Mouse (Mus musculus) forebrain, postnatal 0 days (tissue): ENCODE results near the gene Jup. TPM values are rescaled to one million over a fixed set of nuclear protein-coding genes. Genes with fewer than 3 reads are reported as not detected.
A peak's percentile ranks its signal among the peaks of the same experiment; 100 is the strongest.

Source experiments
- ATAC-seq: fragments of 200-750 bp; cut with Nextera tagmentation; 2 replicates; pipeline ENCODE4 v1.8.0; 2017; ENCODE audit warnings: mild to moderate bottlenecking, moderate library complexity
- DNase-seq: peaks from one replicate; pipeline ENCODE4 v3.0.0-alpha.2; 2015
- H3K27ac ChIP-seq: fragments of 300-500 bp; sonication (generic); 2 replicates; pipeline ENCODE4 v1.5.1; 2014; ENCODE audit warnings: low read depth, mild to moderate bottlenecking, antibody characterized with exemption, low read length, moderate library complexity, mixed read lengths
- H3K27me3 ChIP-seq: fragments of 300-500 bp; sonication (generic); 2 replicates; pipeline ENCODE4 v1.6.1; 2014; ENCODE audit warnings: mild to moderate bottlenecking, low read length, mixed read lengths; ENCODE audit not compliant: insufficient read depth
- H3K36me3 ChIP-seq: fragments of 300-500 bp; sonication (generic); 2 replicates; pipeline ENCODE4 v1.6.1; 2014; ENCODE audit warnings: mild to moderate bottlenecking, moderate library complexity; ENCODE audit not compliant: insufficient read depth
- H3K4me1 ChIP-seq: fragments of 300-500 bp; sonication (generic); 2 replicates; pipeline ENCODE4 v1.6.1; 2014; ENCODE audit warnings: antibody characterized with exemption; ENCODE audit not compliant: insufficient read depth
- H3K4me2 ChIP-seq: fragments of 300-500 bp; sonication (generic); 2 replicates; pipeline ENCODE4 v1.6.1; 2014; ENCODE audit warnings: low read depth, mild to moderate bottlenecking, moderate library complexity
- H3K4me3 ChIP-seq: fragments of 300-500 bp; sonication (generic); 2 replicates; pipeline ENCODE4 v1.5.1; 2014; ENCODE audit warnings: low read depth, low read length, mixed read lengths
- H3K9ac ChIP-seq: fragments of 300-500 bp; sonication (generic); 2 replicates; pipeline ENCODE4 v1.6.1; 2014; ENCODE audit warnings: mild to moderate bottlenecking
- H3K9me3 ChIP-seq: fragments of 300-500 bp; sonication (generic); 2 replicates; pipeline ENCODE4 v1.6.1; 2016; ENCODE audit warnings: low read length
- CTCF ChIP-seq: sonication (generic); IDR thresholded peaks from 2 replicates; pipeline ENCODE4 v1.5.1; 2016; ENCODE audit warnings: antibody characterized with exemption, control low read depth, low read depth
- WGBS: fragments of 180-500 bp; shearing (Covaris S2); extraction: QIAGEN DNeasy Blood & Tissue Kit; methylation state at CpG from one replicate; pipeline ENCODE4 v1.1.7; 2014; 5-methylcytosine and 5-hydroxymethylcytosine counted together
- polyA plus RNA-seq: library from polyadenylated mRNA; unstranded; fragments of >200 nt; fragmentation: Nextera tagmentation; extraction: Ambion mirVana; gene quantifications from 2 replicates; pipeline ENCODE4 v1.2.1, GENCODE M21; 2015
- total RNA-seq: library from RNA; depleted of rRNA; stranded (reverse); fragments of >200 nt; gene quantifications from 2 replicates; pipeline ENCODE4 v1.2.3, GENCODE M21; 2014

Gene Jup
- total and polyA plus RNA-seq, 2 experiments from 2014 or later = 67.0 to 106 TPM

DNA sequence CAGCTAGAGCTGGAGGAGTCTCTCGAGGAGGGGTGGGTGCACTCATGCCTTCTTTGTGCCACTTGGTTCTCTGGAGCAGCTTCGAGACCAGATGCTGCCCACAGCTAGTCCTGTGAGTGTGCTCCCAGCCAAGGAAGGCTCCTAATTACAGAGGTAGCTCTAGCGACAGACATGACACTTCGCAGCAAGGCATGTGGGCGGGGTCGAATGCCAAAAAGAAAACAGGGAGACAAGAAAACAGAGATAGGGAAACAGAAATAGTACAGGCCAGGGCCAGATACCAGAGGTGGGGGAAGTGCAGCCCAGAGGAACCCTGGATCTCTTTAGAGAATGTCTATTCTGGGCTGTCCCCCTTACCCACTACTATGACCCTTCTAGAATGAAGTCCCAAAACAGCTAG, 4.7 kb upstream of the Jup start:
- Histone ChIP-seq H3K36me3 (no peaks in the 10 kb centered on the region), H3K4me2 (no peak overlapping the region), H3K9ac (no peak overlapping the region), H3K27ac (no peak overlapping the region), H3K9me3 (no peaks in the 10 kb centered on the region), H3K4me1 (no peaks in the 10 kb centered on the region), H3K4me3 (no peak overlapping the region), H3K27me3 (no peaks in the 10 kb centered on the region)
- 32% methylated on average over 6 of the region's 6 CpGs for WGBS
- DNase-seq (no peak), ATAC-seq (no peak)
- TF ChIP-seq CTCF = no peak

DNA sequence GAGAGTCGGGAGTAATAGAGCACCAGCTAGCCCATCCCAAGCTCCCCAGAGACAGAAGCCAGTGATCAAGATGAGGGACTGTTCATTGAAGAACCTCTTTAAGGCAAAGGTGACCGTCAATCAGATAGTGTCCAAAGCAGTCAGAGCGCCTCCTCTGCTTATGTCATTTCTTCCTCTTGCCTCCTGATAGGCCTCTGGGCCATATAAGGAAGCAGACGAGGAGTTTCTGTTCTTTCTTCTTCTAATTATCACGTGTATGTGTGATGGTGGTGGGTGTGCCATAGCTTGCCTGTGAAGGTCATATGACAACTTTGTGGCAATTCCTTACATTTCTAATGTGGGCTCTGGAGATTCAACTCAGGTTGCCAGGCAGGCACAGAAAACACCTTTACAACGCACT, 3.3 kb upstream of the Jup start:
- Histone ChIP-seq H3K9ac (no peak overlapping the region), H3K27me3 (no peaks in the 10 kb centered on the region), H3K36me3 (no peaks in the 10 kb centered on the region), H3K4me3 (no peak overlapping the region), H3K4me1 (peaks cover 9% of the 10 kb centered on the region), H3K9me3 (no peaks in the 10 kb centered on the region), H3K4me2 (no peak overlapping the region), H3K27ac (no peak overlapping the region)
- ATAC-seq (no peak), DNase-seq (no peak)
- WGBS = 81% methylated on average over 6 of the region's 6 CpGs
- no peak for TF ChIP-seq CTCF

DNA sequence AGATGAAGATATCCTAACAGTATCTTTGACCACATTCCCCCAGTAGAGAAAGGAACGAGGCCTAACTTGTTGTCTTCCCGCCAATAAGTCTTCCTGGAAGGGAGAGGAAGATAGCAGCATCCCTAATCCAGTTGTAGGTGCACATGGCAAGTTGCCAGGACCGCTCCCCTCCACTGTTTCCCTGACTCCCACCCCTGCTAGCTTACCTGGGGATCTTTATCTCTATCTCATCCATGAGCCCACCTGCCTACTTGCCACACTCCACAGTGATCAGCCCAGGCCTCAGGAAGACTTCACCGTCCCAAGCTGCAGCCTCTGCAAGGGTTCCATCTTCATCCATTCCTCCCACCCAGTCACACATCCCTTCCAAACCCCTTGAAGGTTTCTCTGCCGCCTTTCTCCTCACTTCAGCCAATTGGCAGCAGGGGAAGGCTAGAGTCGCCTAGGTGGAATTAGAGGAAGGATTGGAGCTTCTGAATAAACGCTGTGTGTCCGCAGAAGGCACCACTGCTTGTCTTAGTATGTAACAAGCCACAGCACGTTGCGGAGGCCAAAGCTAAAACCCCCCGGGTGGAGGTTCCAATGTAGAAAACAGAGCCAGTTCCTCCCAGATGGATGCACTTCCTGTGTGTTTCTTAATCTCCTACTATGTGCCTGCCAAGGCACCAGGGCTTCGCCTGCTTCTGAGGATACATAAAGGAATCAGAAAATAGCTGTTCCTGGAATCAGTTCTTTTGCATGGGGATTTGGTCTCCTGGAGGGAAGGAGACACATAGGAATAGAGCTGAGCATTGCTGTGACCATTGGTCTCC, 2.4 kb upstream of the Jup start:
- Histone ChIP-seq H3K27ac (no peak overlapping the region), H3K36me3 (no peaks in the 10 kb centered on the region)
- 78% methylated on average over 12 of the region's 12 CpGs for WGBS

DNA sequence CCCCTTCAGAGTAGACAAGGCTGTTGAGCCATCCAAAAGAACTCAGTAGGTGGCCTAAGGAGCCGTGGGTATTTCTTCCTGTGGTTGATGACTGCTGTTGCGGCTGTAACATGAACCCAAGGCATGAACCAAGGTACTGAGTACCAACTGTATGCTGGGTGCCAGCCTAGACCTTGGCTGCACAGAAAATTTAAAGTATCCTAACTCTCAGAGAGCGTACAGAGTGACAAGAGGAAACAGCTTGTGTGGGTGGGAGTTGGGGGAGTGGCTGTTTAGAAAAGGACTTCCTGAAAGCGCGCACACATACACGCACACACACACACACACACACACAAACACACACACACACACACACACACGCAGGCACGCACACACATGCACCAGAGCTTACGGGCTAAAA, 1.8 kb upstream of the Jup start:
- no peaks in the 10 kb centered on the region for H3K36me3 ChIP-seq
- no peaks in the 10 kb centered on the region for H3K9me3 ChIP-seq
- ATAC-seq (no peak), DNase-seq (no peak)
- WGBS = 76% methylated on average over 9 of the region's 9 CpGs
- no peak for TF ChIP-seq CTCF
- H3K27me3 ChIP-seq = no peaks in the 10 kb centered on the region
- no peak overlapping the region for H3K27ac ChIP-seq
- no peak overlapping the region for H3K9ac ChIP-seq
- no peak overlapping the region for H3K4me3 ChIP-seq
- peaks cover 18% of the 10 kb centered on the region for H3K4me1 ChIP-seq
- H3K4me2 ChIP-seq = no peak overlapping the region

More for the DNA sequence above, 2.4 kb upstream of the Jup start:
- peaks cover 16% of the 10 kb centered on the region for H3K4me1 ChIP-seq
- ATAC-seq (no peak), DNase-seq (peak; percentile 27)
- H3K4me2 ChIP-seq = no peak overlapping the region
- H3K9ac ChIP-seq = no peak overlapping the region
- no peaks in the 10 kb centered on the region for H3K27me3 ChIP-seq
- no peak overlapping the region for H3K4me3 ChIP-seq
- no peaks in the 10 kb centered on the region for H3K9me3 ChIP-seq
- no peak for TF ChIP-seq CTCF

DNA sequence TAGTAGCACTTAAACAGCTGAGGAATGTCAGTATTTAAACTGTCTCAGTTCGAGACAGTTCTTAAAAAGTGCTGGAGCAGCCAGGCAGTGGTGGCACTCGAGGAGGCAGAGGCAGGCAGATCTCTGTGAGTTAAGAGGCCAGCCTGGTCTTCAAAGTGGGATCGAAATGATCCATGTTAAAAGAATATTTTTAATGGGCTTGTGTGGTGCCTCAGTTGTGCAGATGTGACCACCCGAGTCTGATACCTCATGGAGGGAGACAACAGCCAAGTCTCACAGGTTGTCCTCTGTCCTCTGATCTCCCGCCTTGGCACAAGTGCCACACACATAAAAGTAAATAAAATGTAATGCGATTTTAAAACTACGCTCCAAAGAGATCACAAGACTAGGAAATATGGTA, 954 bp upstream of the Jup start:
- no peak for ATAC-seq
- Histone ChIP-seq H3K27me3 (no peaks in the 10 kb centered on the region), H3K4me2 (peak overlapping the region; percentile 78; the same call in 1 of the 2 replicates), H3K9ac (no peak overlapping the region), H3K27ac (no peak overlapping the region), H3K9me3 (no peaks in the 10 kb centered on the region), H3K4me3 (no peak overlapping the region), H3K4me1 (peaks cover 18% of the 10 kb centered on the region), H3K36me3 (no peaks in the 10 kb centered on the region)
- DNase-seq = no peak
- TF ChIP-seq CTCF = no peak
- 96% methylated on average over 7 of the region's 7 CpGs for WGBS

DNA sequence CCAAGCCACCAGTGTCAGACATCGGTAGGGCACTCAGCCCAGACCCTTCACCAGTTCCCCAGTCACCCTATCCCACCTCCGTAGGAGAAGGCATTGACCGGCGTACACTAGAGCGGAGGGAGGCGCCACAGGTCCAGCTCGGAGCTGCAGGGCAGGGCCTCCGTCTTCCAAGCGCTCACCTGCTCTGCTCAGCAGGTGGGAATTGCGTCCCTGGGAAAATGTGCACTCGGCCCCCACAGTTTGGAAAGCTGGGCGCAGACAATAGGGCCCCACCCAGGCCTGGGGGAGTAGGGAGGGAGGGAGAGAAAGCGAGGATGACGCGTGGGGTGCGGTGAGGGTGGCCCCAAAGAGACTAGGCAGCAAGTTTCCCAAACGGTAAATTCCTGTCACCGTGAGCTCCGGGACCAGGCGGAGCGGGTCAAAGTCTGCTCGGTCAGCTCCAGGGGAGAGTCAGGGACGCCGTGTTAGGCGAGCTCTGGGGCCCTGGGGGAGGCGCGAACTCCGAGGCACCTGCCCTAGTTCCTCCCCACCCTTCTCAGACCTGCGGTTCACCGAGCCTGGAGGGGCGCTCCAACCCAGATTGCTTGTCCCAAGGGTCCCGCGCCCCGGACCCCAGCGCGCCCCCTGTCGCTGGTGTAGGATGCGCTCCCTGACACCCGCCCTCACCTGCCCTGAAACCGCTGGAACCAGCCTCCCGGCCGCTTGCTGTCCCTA, 520 bp downstream of the Jup start:
- Histone ChIP-seq H3K9me3 (no peaks in the 10 kb centered on the region), H3K9ac (peak overlapping the region; percentile 72), H3K4me1 (peaks cover 18% of the 10 kb centered on the region), H3K27me3 (no peaks in the 10 kb centered on the region), H3K4me3 (peak overlapping the region; percentile 82), H3K27ac (peak overlapping the region; percentile 76), H3K4me2 (peak overlapping the region; percentile 78), H3K36me3 (no peaks in the 10 kb centered on the region)
- TF ChIP-seq CTCF = peak; percentile 71
- ATAC-seq (peak; percentile 7; the same call in 1 of the 2 replicates), DNase-seq (no peak)
- 4% methylated on average over 40 of the region's 42 CpGs for WGBS
